Mouse (Mus musculus) urinary bladder, postnatal 36 days (tissue): Measurements from ENCODE around the gene Ubald1.

Experiments
- DNase-seq, 2 experiments: peaks; one replicate each; pipeline ENCODE4 v3.0.0; 2022; ENCODE audit warnings: low spot score in 2 of 2, mixed read lengths in 1 of 2

The Ubald1 gene

DNA sequence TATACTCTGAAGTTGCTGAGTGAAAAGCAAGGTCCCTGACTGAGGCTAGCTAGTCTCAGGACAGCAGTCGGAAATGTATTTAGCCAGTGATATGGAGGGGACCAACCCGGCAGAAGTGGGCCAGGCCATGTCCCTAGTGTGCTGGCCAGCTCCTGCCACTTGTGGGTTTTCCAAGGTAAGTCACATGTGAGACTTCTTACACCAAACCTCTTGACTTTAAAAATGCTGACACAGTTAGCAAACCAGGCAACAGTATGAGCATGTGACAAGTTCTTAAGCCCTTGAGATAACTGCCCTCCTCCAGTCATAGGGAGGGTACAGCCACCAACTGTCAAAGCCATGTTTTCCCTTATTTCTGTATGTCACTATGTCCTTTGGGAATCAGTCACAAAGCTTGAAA, 8.2 kb downstream of the Ubald1 start:
- no peak for DNase-seq

DNA sequence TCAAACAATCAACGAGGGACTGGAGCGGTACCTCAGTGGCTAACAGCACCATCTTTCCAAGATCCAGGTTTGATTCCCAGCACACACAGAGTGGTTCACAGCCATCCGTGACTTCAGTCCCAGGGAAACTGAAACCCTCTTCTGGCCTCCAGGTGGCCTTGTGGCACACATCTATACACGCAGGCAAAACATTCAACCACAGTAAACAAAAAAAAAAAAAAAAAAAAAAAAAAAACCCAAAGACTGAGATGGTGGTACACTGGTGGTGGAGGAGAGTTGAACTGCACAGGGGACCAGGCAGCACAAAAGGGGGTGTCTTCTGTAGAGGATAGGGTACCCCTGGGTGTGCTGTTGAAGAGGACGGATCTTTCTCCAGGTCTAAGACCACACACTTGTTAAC, 9.6 kb downstream of the Ubald1 start:
- no peak for DNase-seq

DNA sequence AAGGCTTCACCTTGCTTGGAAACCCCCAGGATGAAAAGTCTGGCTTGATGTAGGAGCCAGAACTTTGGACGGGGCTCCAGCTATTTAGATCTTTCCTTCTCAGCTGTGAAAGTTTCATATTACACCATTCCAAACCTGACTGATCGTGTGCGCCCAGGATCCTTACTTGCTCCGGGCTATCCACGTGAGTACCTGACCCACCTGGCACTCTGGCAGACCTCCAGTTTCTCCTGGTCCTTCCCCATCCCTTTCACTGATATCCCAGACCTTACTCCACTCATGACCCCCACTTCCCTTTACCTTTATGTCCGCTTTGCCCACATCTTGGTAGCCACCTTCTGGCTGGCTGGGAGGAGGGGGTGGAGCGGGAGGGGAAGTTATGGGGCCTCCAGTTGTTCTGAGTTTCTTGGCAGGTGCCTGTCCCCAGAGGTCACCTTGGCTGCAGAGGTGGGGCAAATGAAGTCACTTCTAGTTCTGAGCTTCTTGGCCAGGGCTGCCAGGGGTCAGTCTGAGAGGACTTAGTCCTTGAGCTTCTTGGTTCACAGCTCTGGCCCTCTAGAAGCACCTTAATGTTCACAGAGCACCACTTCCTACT, 13.9 kb downstream of the Ubald1 start:
- DNase-seq, result no peak

DNA sequence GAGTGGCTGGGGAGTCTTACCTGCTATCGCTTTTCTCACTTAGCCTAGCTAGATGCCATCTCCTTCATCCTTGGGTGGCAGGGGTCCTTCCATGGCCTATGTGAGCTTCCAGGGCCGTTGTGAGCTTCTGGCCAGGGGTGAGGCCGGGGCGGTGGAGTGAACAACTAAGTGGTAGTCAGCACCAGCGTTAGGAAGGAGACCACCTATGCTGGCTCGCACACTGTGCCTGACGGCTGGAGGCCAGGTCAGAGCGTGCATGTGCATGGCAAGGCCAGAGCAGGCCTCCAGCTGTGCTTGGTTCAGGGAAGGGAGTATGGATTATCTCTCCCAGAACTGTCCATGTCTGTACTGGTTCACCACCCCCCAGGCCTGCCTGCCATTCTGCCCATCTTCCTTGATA, 16.4 kb downstream of the Ubald1 start:
- DNase-seq, result no peak

DNA sequence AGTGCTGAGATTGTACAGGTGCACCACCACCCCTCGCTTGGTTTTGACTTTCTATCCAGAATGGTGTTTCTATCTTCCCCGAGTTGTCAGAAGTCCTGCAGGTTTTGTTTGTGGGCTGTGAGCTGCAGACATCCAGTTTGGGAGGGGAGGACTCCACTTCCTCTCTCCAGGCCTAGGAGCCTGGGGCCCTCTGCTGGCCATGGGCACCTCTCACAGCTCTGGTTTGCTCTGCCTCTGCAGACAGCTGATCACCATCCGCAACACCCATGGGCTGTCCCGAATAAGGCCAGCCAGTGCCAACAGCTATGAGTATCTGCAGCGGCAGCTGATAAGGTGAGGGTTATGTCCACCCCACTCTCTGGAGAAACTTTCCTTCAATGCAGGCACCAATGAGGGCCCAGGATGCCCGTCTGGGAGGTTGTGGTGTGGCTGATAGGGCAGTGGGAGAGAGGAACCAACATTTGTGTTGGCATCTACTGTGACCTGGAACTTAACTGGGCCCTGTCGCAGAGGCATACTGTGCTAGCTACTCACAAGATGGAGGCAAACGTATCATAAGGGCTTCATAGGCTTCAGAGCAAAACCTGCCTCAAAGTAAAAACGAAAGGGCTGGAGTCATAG, 17.1 kb downstream of the Ubald1 start:
- peak; percentile 62 to 78 for DNase-seq

DNA sequence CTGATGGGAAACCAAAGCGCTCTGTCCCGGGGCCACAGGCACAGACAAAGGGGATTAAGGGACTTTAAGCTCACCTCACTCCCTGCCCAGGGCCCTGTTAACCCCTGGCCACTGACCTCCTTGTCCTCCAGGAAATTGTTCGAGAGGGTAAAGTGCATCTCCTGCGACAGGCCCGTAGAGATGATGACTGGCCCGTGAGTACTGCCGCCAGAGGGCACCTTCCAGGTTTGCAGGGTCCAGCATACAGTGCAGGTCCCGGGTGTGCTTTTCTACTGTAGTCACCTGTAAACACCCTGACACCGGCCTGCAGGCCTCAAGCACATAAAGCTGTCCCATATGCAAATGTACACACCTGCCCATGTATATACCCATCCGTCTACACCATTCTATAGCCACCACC, 18.7 kb downstream of the Ubald1 start:
- no peak for DNase-seq

DNA sequence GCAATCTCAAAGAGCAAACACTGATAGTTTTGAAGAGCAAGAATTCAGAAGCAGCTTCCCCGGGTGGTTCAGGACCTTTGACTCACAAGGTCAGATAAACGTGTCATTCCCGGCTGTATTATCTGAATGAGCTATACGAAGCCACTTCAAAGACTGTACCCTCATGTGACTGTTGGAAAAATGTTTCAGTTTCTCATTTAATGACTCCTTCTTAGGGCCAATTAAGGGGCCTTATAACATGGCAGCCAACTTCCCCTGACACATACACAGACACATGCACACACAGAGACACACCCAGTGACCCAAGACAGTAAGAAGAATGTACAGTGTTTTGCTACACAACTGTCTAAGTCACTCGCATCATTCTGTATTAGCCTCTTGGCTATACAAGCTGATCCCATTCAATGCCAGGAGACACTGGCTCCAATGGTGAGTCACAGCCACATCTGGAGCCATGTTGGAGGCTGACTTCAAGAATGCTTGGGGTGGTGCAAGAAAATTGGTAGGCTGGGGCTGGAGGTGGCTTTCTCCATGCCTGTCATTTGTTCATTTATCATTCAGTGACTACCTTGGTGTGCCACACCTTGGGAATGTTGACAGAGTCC, 25.0 kb downstream of the Ubald1 start:
- DNase-seq, result no peak

DNA sequence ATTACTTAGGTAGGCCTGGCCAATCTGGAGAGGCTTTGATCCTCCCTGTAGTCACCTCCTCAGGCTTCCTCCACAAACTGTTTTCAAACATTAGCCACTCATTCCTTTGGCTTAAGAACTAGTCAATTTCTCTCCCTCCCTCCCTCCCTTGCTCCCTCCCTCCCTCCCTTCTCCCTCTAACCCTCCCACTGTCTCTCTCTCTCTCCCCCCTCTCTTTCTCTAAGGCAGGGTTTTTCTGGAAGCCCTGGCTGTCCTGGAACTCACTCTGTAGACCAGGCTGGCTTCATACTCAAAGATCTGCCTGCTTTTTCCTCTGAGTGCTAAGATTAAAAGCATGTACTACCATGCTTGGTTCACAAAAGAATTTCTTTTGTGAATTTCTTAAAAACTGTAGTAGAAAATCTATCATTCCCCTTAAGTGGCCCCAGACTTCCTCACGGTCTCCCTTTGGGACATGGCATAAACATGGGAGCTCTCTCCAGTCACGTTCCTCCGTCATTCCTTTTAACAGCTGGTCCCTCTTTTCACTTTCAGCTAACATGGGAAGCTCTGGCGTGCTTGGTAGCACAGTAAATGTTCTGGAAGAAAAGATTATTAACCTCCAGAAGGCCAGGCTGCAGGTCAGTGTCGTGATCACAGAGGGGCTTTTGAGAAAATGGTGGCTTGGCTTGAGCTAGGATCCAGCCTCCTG, 29.0 kb downstream of the Ubald1 start:
- no peak for DNase-seq

DNA sequence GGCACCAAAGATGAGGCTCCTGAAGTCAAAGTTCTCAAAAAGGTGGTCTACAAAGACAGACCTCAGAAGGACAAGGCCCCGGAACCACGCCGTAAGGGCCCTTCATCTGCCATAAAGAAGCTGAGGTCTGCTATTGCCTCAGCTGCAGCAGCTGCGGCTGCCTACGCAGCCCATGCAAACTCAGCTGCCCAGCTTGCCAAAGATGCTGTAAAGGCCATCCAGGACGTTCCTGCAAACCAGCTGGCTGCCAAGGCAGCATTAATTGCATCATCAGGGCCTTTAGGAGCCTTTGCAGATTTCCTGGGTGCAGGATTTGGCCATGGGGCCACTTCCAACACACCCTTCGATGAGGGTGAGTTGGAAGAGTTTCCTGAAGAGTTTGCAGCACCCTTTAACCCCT, 29.8 kb downstream of the Ubald1 start:
- DNase-seq, result peak in 1 of 2 experiments; percentile 21

DNA sequence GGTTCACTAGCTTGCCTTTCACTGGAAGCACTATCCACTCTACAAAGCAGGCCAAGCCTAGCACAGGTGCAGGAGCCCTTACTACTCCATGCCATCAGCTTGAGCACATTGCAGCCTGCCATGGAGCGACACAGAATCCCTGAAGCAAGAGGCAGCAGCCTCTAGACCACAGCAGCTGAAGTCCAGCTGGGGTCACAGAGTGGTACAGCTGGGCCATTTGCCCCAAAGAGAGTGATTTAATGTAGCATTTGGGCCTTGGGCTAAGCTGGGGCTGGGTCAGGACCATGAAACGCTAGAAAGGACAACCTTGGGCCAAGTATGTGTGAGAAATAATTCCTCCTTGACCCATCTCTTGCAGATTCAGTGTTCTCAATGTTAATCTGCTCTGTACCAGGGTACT, 32.0 kb downstream of the Ubald1 start:
- no peak for DNase-seq

DNA sequence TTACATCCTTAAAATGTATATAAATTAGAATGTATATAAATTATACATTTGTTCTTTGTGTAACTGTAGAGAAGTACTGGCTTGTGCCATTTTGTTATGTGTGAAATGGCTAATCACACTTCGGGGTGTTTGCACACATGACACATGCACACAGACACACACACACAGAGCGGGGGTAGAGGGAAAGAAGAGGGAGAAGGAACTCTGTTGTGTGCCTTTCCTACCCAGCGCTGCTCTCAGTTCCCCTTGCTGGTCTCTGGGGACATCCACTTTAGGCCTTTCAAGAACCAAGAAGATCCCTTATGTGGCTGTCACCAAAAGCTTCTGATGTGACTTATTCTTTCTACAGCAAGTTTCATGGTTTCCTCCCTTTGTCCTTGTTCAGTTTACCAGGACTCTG, 33.1 kb downstream of the Ubald1 start:
- DNase-seq, result no peak

DNA sequence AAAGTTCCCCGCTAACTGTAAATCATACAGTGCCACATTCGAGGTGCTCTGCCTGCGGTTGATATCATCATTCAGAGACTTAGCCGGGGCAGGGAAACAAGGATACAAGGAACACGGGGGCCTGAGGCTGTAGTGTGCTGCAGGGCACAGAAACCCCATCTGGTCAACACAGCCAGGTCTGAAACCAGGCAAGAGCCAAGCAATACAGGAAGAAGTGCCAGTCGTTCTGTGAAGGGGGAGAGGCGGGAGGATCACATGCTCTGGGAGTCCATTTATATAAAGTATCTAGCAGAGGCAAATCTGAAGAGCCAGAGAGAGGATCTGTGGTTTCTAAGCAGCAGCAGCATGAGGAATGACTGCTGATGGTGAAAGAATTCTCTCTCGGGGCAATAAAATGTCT, 39.9 kb downstream of the Ubald1 start:
- DNase-seq, result no peak

DNA sequence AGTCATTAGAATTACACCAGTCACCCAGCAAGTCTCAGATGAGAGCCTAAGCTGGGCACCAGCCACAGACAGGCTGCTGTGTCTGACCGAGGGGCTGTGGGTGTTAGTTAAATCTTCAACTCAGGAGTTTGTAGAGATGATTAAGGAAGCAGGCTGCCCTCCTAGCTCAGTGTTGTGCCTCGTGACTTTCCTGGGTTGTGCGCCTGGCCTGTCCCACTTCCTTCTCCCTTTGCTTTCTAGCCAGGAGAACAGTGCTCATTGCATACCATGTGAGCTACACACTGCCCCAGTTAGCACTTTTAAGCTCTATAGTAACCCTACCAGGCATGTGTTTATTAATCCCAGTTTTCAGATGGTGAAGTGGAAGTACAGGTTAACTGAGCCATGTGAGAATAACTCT, 40.6 kb downstream of the Ubald1 start:
- no peak for DNase-seq

DNA sequence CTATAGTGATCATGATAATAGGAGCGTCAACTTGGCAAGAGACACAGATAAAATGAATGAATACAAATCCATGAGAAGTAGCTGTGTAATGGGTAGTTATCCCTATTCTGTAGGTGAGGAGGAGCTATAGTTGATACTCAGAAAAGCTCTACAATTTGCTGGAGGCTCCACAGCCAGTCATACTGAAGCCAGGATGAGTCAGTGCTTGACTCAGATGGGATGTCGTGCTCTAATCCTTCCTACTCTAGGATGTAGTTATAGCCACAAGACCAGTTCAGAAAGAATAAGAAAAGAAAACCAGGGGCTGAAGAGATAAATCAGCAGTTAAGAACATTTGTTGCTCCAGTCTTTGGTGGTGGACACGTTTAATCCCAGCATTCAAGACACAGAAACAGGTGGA, 42.5 kb downstream of the Ubald1 start:
- no peak for DNase-seq

DNA sequence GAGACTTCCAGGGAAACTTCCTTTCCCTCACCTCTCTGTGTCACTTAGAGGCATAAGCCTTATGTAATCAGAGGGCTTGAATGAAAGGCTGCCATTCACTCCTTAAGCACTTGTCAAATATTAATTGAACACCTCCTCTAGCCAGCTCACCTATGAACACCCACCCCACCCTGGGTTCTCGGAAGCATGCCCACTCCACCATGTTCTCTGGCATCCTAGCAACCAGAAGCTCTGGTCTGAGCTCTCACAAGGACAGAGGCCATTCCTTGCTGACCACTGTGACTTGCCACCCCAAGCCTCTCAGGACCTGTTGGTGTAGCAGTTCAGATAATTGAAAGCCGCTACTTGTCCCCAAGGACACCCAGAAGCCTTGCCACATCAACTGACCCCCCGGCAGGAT, 44.9 kb downstream of the Ubald1 start, which contains the start of gene 4930562C15Rik:
Gene 4930562C15Rik, plus strand, starts transcription at position 226 of the 400 bp plus-strand sequence.
- no peak for DNase-seq

DNA sequence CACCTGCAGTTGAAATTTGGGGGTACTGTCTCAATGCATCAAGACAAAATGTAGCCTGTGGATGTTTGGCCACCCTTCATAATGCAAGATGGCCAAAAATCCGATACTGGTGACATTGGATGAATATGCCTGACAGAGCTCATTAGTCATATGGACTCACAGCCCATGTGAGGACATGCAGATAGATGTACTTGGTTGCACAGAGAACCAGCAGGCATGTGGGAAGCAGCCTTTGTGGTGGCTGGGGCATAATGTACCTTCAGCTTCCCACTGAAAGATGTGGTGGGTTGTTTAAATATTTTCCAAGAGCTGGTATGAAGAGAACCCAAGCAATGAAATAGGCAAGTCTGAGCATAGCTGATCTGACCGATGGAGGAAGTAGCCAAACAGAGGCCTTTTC, 46.3 kb downstream of the Ubald1 start:
- no peak for DNase-seq

DNA sequence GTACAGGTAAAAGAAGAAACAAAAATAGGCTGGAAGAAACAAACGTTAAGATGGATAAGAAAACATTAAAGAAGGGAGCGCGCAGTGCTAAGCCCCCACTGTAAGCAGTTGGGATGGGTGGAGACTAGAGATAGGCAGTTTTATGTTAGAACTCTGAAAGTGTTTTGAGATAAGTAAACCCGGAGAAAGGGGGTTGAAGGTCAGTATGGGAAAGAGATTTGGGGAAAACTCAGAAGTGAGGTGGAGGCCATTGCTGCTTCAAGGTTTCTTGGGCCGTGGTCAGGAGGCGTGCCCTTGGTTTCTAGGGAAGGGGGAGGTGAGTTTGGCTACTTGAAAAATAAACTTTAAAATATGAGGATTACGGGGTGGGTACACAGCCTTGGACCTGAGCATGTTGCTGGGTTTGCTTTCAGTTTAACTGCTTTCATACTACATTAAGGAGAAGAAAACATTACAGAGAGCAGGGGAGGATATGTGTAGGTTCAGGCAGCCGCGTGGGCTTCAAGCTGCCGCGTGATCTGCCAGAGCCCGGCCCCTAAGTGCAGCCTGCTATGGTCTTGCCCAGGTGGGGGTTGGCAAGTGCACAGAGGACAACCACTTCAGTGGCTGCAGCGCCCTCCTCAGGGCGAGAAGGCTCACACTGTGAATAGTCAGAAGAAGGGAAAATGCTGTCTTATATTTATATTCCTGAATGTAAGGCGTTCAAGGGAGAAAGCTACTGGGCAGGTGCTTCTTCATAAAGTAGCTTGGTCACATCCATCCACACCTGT, 48.3 kb downstream of the Ubald1 start:
- DNase-seq, result no peak

DNA sequence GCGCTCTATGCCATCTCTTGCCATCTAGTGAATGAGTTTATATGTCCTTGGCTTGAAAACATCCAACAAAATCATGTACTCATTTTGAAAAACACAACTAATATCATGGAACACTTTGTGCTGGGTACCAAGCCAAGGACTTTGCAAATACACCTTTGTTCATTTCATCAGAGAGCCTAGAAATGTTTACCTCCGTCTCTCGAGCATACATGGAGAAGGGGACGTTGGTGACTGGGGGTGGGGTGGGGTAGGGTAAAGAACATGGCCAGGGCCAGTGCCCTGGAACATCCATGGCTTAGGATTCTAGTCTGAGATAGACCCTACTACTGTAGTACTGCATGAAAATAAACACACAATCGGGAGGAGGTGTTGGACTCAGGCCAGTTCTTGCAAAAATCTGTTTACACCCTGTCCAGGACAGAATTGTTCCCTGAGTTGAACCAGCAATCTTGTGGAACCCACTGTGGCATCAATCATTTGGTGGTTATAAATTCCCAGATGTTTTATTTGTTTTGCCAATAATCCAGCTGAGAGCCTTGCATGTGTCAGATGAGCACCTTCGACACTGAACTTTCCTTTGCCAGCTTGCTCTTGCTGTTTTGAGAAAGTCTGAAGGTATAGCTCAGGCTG, 50.7 kb downstream of the Ubald1 start:
- no peak for DNase-seq

DNA sequence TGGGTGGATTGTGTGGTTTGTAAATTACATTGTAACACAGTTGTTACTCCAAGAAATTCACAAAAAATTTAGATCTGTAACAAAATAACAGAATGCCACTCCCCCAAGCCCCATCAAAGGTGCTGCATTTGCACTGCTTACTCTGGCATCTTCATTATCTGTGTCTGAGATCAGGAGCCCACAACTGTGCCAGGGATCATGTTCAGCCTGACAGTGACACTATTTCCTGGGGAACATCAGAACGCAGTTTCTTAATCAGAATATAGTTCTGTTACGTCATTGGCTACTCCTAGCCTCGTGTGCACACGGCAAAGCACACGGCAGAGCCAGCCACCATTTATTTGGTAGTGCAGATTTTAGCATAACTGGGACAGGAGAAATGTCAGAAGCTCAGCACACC, 52.5 kb downstream of the Ubald1 start:
- DNase-seq, result no peak
